Mouse (Mus musculus): ENCODE measurements around the gene Camta1.
"Not testable (repeated sequence)": the region's sequence is repeated elsewhere in the genome, so short reads cannot be mapped to it uniquely, and the experiment has no call there.

Gene Camta1

GRCm38 (mm10) chr4:150910164-150910951 lies 951.3 kb downstream of the Camta1 start:
- no peak for DNase-seq

DNA sequence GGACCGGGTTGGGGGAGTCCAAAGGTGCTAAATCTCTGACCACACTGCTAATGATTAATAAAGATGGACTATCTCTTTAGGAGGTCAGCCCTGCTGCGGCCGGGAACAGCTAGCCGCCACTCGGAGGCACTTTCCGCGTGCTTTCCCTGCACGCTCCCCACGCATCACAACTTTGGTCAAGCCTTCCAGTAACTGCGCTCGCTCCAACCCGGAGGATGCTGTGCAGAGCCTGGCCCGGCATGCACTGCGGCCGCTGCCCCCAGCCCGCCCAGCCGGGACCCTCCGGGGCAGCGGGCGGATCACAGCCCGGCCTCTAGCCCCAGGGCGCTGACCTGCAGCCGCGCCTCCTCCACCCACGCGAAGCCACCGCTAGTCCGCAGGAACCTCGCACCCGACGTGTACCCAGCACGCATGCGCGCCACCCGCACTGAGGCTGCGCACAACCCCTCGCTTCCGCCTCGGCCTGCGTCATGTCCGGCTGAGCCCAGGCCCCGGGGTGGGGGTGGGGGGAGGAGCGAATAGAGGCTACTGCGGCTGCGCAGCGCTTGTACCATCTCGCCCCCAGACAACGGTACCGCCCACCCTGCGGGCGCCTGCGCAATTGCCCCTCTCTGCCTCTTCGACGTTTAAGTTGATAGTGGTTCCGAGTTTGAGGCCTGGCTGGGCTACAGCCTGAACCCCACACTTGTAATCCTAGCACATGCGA lies 952.1 kb downstream of the Camta1 start:
- peak; percentile 98 for DNase-seq

DNA sequence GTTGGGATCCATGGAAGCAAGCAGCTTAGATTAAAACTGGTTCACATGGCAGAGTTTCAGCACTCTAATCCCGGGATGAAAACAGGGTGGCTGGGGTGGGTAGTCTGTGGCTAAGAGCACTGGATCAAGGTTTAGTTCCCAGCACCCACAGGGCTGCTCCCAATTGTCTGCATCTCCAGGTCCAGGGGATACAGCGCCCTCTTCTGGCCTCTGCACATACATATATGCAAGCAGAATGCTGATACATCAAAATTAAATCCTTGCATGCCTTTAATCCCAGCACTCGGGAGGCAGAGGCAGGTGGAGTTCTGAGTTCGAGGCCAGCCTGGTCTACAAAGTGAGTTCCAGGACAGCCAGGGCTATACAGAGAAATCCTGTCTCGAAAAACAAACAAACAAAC lies 953.2 kb downstream of the Camta1 start:
- DNase-seq = peak; percentile 42

DNA sequence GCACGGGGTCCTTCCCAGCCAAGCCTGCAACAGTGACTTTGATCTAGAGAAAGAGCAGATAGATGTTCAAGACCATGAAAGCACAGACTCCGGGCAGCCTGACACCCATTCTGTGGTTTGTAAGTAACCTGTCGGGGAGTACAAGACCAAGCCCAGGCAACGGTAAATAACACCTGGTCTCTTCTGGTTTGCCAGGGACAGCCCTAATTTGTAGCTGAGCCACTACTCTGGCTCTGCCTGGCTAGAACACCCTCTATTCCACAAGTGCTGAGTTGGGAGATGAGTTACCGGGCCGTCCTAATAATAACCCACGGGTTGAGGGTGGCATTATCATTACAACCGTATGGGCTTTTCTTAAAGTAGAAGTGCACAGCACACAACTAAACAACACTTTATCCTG lies 954.6 kb downstream of the Camta1 start:
- no peak for DNase-seq

- no peak for DNase-seq
Measured at GRCm38 (mm10) chr4:150903091-150903742, 958.5 kb downstream of the Camta1 start.

DNA sequence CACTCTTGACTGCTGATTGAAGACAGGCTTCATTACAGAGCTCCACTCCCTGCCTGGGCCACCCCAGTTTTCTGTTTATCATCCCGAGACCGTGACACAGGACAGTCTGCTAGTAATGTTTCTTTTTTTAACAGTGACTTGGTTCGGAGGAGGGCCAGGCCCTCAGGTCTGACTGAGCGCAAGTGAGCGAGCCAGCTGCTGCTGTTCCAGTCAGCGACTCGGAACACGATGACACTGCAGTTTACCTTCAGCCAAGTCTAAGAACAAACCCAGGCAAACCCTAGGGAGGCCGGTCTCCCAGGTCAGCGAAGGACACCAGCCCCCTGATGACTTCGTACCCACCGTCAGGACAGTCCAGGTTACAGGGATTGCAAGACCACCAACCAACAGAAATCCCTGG lies 959.6 kb downstream of the Camta1 start:
- DNase-seq = no peak

- peak; percentile 42 for DNase-seq
Measured at GRCm38 (mm10) chr4:150901651-150902050, 960.0 kb downstream of the Camta1 start.

GRCm38 (mm10) chr4:150900486-150900885 lies 961.2 kb downstream of the Camta1 start:
- DNase-seq = no peak

- peak; percentile 36 for DNase-seq
Measured at GRCm38 (mm10) chr4:150898716-150899365, 962.8 kb downstream of the Camta1 start.

DNA sequence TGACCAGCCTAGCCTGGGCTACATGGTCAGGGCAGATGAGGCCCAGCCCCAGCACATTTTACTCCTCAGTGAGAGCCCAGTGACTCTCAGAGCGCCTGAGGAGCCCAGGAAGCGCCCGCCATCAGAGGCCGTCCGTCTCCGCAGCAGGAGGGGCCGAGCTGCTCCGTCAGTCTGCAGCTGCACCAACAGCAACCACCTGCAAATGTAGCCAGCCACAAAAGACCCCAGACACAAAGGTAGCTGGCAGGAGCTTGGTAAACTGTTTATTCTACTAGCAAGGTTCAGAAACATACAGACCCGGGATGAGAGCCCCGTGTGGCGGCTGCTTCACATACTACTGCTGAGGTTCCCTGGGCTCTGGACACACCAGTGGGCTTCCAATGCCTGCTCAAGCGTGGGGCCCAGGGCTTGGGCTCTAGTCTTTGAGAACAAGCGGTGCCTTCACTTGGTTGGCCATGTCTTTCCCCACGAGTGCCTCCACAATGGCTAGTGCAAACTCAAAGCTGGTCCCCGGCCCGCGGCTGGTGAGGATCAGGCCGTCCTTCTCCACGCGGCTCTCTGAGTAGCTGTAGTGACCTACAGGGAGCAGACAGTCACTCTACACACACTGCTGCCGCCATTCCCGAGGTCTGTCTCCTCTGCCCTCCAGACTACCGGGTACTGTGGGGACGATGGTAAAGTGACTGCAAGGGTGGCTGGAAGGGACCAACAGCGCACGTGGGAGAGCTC lies 964.6 kb downstream of the Camta1 start:
- no peak for DNase-seq

GRCm38 (mm10) chr4:150894718-150895501 lies 966.8 kb downstream of the Camta1 start:
- DNase-seq = no peak

- DNase-seq = no peak
Measured at GRCm38 (mm10) chr4:150891308-150891707, 970.4 kb downstream of the Camta1 start.

DNA sequence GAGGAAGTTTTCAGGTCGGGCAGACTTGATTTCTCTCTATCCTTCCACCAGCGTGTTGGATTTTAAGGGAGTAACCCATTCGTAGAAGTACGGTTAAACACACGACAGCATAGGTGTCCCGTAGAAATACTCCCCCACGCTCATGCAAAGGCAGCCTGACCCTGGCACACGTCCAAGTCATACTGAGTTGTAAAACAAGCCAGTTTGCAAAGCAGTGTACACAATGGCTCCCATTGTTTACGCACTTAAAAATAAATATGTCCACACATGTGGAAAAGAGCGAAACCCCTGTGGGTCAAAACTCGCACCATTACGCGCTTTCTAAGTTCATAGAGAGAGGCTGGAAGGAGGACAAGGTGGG lies 971.7 kb downstream of the Camta1 start:
- DNase-seq = no peak

GRCm38 (mm10) chr4:150889273-150889954 lies 972.3 kb downstream of the Camta1 start:
- no peak for DNase-seq

DNA sequence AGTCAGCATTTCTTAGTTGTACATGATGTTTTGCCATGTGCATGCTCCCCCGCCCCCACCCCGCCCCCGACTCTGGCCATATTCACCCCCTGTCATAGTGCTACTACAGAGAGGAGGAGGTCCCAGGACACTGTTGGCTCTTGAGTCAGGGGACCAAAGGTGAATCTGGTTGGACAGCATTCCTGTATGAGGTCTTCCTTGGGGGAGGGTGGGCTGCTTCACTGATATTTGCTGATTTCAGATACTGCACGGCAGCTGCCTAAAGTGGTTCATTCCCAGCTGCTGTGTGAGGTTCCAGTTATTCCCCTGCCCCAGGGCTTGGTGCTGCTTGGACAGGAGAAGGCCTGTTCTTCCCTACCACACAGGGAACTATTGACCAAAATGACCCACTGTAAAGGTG lies 973.2 kb downstream of the Camta1 start:
- DNase-seq = no peak

DNA sequence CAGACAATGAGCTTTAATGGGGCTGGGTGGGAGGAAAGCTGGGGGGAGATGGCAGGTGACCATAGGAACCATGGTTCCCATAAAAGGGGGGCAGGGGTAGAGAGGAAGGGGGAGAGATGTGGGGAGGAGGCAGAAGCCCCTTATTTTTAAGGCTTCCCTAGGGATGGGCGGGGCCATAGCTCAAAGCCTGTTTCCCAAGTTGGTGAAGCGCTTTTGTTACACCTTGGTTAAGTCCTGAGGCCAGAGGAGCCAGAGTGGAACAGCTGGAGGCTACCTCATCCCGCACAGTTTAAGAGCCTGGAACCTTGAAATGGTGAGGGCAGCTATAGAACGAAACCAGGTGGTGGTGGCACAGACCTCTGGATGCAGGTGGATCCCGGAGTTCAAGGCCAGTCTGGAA lies 973.8 kb downstream of the Camta1 start:
- DNase-seq = no peak

- DNase-seq = no peak
Measured at GRCm38 (mm10) chr4:150882632-150883031, 979.0 kb downstream of the Camta1 start.

- no peak for DNase-seq
Measured at GRCm38 (mm10) chr4:150880364-150880763, 981.3 kb downstream of the Camta1 start.

DNA sequence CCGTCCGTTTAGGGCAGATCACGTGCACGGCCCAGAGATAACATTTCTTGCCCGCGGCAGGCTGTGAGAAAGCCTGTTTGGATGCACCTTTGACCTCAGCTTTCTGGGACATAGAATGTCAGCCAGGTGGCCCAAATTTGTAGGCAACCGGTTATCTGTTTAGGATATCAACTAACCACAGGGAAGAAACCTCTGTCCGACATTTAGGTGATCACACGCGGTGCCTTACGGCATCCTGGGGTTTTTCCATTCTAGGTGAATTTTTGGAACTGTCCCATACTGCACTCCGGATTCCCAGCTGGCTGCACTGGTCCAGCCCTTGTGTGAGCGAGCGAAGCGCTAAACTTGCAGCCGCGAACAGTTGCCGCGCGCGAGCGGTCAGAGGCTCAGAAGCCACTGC lies 982.0 kb downstream of the Camta1 start:
- no peak for DNase-seq

DNA sequence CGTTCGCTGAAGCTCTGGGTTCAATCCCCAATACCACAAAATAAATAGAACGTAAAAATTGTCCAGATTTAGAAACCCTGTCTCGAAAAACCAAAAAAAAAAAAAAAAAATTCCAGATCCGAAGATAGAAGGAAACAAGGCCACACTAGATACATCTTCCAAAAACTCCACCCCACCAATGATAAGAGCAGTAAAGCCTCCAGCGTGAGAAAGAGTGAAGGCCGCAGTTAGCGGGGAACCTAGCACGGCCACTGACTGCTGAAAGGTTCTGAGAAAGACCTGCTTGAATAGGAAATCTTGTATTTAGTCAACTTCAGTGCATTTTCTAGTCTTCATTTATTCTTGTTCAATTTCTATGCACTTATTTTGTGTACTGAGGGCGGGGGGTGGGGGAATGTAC lies 986.3 kb downstream of the Camta1 start:
- no peak for DNase-seq

DNA sequence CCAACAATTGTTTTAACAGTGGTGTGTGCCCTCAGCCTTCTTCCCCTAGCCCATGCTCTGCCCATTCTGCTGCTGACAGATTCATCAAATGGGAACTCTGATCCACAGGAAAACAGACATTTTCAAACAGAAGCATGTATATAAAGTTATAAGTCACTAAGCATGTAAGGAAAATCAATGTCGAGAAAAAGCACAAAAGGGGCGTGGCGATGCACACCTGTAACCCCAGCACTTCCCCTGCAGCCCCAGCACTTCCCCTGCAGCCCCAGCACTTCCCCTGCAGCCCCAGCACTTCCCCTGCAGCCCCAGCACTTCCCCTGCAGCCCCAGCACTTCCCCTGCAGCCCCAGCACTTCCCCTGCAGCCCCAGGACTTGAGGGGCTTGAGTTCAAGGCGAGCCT lies 987.3 kb downstream of the Camta1 start:
- not testable (repeated sequence) for DNase-seq

Measured in layer of hippocampus, adult 9-11 months (tissue).